Mouse (Mus musculus) forebrain, embryonic 15.5 days (tissue): Measurements from ENCODE around the gene Slk. TPM values are rescaled to one million over a fixed set of nuclear protein-coding genes. Genes with fewer than 3 reads are reported as not detected.

Experiments
- ATAC-seq: fragments of 200-750 bp; cut with Nextera tagmentation; replicated peaks from 2 replicates; pipeline ENCODE4 v1.8.0; 2017; ENCODE audit warnings: mild to moderate bottlenecking, moderate TSS enrichment, moderate library complexity
- H3K27ac ChIP-seq: fragments of 300-500 bp; sonication (generic); replicated peaks from 2 replicates; pipeline ENCODE4 v1.5.1; 2015; ENCODE audit warnings: mild to moderate bottlenecking, inconsistent platforms
- H3K27me3 ChIP-seq: fragments of 300-500 bp; sonication (generic); 2 replicates; pipeline ENCODE4 v1.6.1; 2015; ENCODE audit warnings: inconsistent platforms
- H3K36me3 ChIP-seq: fragments of 300-500 bp; sonication (generic); 2 replicates; pipeline ENCODE4 v1.6.1; 2015; ENCODE audit warnings: mild to moderate bottlenecking, inconsistent platforms
- H3K4me1 ChIP-seq: fragments of 300-500 bp; sonication (generic); 2 replicates; pipeline ENCODE4 v1.6.1; 2015; ENCODE audit warnings: inconsistent platforms
- H3K4me2 ChIP-seq: fragments of 300-500 bp; sonication (generic); replicated peaks from 2 replicates; pipeline ENCODE4 v1.6.1; 2015; ENCODE audit warnings: mild to moderate bottlenecking, inconsistent platforms
- H3K4me3 ChIP-seq: fragments of 300-500 bp; sonication (generic); 2 replicates; pipeline ENCODE4 v1.5.1; 2015; ENCODE audit warnings: mild to moderate bottlenecking, inconsistent platforms
- H3K9ac ChIP-seq: fragments of 300-500 bp; sonication (generic); replicated peaks from 2 replicates; pipeline ENCODE4 v1.6.1; 2015; ENCODE audit warnings: mild to moderate bottlenecking, inconsistent platforms
- H3K9me3 ChIP-seq: fragments of 300-500 bp; sonication (generic); 2 replicates; pipeline ENCODE4 v1.6.1; 2016; ENCODE audit warnings: inconsistent platforms
- WGBS: fragments of 180-500 bp; shearing (Covaris S2); methylation state at CpG from one replicate; pipeline ENCODE4 v1.1.7; 2015; ENCODE audit warnings: mixed read lengths; 5-methylcytosine and 5-hydroxymethylcytosine counted together
- polyA plus RNA-seq: library from polyadenylated mRNA; unstranded; fragments of >200 nt; fragmentation: Nextera tagmentation; extraction: Ambion mirVana; gene quantifications from 2 replicates; pipeline ENCODE4 v1.2.1, GENCODE M21; 2015

The Slk gene
- polyA plus RNA-seq, 1 experiment from 2014 or later, result 7.1 TPM

DNA sequence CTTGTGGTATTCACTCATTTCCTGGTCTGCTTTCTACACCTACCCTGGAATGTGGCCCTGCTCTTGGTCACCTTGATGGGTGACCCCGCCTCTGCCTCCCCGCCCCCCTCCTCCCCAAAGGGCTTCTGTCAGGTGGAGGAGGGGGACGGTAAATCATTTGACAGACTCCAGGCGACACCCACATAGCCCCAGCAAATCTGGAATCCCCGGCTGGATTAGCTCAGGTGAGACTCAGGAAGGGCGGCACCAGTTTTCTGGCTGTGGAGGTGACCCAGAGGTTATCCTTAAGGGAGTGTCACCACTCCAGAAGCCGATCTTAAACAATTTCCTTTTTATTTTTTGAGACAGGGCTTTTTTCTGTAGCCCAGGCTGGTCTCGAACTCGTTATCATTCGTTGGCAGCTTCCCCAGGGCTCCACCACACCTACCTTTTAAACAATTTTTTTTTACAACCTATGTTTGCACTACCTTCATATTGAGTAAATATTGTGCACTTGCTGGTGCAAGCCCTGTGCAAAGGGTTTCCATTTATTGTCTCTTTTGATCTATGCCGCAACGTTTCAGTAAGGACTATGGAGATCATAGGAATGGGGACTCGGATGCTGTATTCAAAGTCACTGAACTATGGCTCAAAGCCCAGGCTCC lies 775 bp upstream of the Slk start:
- Histone ChIP-seq H3K9me3 (no peaks in the 10 kb centered on the region), H3K36me3 (no peaks in the 10 kb centered on the region), H3K4me2 (peak overlapping the region; percentile 92), H3K27me3 (no peaks in the 10 kb centered on the region), H3K4me3 (peak overlapping the region; percentile 88), H3K27ac (peak overlapping the region; percentile 93), H3K9ac (peak overlapping the region; percentile 90), H3K4me1 (peaks cover 32% of the 10 kb centered on the region)
- WGBS, result 21% methylated on average over 13 of the region's 13 CpGs
- no peak; the same call in 1 of the 2 replicates for ATAC-seq

DNA sequence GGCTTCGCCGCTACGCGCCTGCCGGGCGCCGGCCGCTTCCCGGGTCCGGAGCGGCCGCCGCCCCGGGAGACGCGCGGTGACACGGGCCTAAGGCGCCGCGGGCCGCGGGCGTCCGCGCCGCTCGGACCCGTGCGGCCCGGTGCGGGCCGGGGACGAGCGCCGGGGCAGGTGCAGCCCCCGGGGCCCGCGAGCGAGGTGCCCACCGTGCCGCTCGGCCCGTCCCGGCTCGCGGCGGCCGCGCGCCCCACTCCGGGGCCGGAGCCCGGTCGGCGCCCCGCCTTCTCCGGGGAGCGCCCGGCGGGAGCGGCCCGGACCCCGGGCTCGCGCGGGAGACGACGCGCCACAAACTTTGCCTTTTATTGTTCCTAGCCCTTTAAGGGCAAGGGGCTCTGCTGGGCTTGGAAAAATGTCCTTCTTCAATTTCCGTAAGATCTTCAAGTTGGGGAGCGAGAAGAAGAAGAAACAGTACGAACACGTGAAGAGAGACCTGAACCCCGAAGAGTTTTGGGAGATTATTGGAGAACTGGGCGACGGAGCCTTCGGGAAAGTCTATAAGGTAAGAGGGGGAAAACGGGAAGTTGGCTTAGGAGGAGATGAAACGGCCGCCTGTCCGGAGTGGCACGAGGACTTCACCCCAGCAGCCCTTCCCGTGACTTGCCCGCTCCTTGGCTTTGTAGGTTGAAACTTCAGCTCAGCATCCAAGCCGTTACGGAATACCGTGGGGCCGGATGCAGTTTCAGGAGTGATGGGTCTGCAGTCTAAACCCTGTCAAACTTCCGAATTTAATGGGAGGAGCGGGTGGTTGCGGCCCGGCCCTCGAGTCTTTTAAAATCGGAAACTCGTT lies 532 bp downstream of the Slk start:
- Histone ChIP-seq H3K4me2 (peak overlapping the region; percentile 92), H3K4me1 (peaks cover 32% of the 10 kb centered on the region), H3K4me3 (peak overlapping the region; percentile 88), H3K9ac (peak overlapping the region; percentile 90), H3K27me3 (no peaks in the 10 kb centered on the region), H3K9me3 (no peaks in the 10 kb centered on the region), H3K27ac (peak overlapping the region; percentile 93), H3K36me3 (no peaks in the 10 kb centered on the region)
- peak; percentile 65 for ATAC-seq
- under 1% methylated on average over 86 of the region's 96 CpGs for WGBS

DNA sequence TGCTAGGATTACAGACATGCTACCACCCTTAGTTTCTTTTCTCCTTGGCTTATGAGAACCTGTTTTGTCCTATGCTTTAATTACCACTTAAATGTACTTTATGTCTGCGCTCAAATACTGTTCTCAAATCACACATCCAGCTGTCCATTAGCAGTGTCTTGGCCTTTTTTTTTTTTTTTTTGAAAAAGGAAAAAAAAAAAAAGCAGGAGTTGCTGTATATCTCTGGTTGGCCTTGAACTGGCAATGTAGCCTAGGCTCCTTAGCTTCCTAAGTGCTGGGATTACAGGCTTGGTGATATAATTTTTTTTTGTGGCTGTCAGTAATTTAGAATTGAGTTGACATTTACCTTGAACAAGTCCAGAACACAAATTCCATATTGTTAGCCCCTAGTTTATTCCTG lies 6.3 kb downstream of the Slk start:
- H3K4me2 ChIP-seq, result no peak overlapping the region
- H3K9me3 ChIP-seq, result no peaks in the 10 kb centered on the region
- WGBS, result 45% methylated on average over 1 of the region's 1 CpGs
- no peak overlapping the region for H3K4me3 ChIP-seq
- peaks cover 35% of the 10 kb centered on the region for H3K4me1 ChIP-seq
- H3K9ac ChIP-seq, result no peak overlapping the region
- no peak overlapping the region for H3K27ac ChIP-seq
- H3K27me3 ChIP-seq, result no peaks in the 10 kb centered on the region
- ATAC-seq, result no peak
- H3K36me3 ChIP-seq, result no peaks in the 10 kb centered on the region

DNA sequence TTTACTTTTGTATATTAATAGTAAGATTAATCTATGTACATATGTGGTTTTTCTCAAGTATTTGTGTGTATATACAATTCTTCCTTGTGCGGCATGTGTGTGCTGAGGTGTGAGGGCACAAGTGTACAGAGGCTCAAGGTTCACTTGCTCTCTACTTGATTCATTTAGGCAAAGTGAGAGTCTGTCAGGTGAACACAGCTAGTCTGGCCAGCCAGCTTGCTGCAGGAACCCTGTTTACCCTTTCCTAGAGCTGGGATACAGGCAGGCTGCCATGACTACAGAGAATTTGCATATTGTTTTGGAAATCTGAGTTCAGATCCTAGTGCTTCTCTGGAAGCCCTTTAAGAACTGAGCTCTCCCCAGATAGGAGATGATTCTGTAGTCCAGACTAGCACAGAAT lies 7.5 kb downstream of the Slk start:
- no peak overlapping the region for H3K4me2 ChIP-seq
- WGBS, result 92% methylated on average over 1 of the region's 1 CpGs
- no peak overlapping the region for H3K4me3 ChIP-seq
- peaks cover 23% of the 10 kb centered on the region for H3K4me1 ChIP-seq
- H3K9ac ChIP-seq, result no peak overlapping the region
- no peak for ATAC-seq
- no peak overlapping the region for H3K27ac ChIP-seq
- H3K36me3 ChIP-seq, result no peaks in the 10 kb centered on the region
- no peaks in the 10 kb centered on the region for H3K9me3 ChIP-seq
- H3K27me3 ChIP-seq, result no peaks in the 10 kb centered on the region

DNA sequence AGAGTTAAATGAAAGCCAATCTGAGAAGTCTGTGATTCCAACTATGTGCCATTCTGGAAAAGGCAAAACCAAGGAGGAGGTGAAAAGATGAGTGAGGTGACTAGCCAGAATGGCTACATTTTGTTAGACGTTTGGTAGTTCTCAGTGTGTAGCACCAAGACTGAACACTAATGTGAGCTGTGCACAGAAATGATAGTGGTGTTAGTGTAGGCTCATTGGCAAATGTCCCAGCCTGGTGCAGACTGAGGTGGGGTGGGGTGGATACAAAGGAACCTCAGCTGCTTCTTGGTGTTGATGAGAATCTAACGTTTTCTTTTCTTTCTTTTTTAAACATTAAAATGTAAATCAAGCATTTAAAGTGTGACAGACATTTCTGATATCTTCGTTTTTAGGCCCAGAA lies 29.0 kb downstream of the Slk start:
- 39% methylated on average over 3 of the region's 3 CpGs for WGBS
- Histone ChIP-seq H3K4me2 (no peak overlapping the region), H3K4me1 (peaks cover 6% of the 10 kb centered on the region; the same call in 1 of the 2 replicates), H3K4me3 (no peak overlapping the region), H3K27ac (no peak overlapping the region; the same call in 1 of the 2 replicates), H3K27me3 (no peaks in the 10 kb centered on the region), H3K9me3 (no peaks in the 10 kb centered on the region), H3K36me3 (no peaks in the 10 kb centered on the region), H3K9ac (no peak overlapping the region)
- ATAC-seq, result no peak

DNA sequence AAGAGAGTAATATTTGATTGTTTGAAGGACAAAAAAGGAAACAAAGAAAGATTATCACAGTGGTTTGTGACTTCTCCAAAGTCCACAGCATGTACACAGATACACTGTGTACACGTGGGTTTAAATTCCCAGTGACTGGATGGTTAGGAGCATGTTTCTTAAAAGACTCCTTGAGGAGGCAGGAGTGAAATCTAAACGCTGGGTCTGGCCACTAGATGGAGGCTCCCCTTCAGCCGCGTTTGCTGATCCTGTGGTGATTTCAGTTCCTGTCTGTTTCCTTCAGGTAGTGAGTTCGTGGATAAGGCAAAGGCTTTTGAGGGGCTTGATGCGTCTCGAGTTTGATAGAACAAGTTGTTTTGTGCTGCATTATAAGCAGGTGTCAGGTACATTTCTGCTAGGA lies 34.0 kb downstream of the Slk start:
- Histone ChIP-seq H3K36me3 (peaks cover 25% of the 10 kb centered on the region), H3K4me1 (0 out of 2 replicates have a peak, but pooled peaks cover 2% of the 10 kb centered on the region), H3K27ac (no peak overlapping the region), H3K27me3 (no peaks in the 10 kb centered on the region), H3K4me2 (no peak overlapping the region), H3K9me3 (no peaks in the 10 kb centered on the region), H3K9ac (no peak overlapping the region), H3K4me3 (no peak overlapping the region)
- 54% methylated on average over 7 of the region's 7 CpGs for WGBS
- ATAC-seq, result no peak

DNA sequence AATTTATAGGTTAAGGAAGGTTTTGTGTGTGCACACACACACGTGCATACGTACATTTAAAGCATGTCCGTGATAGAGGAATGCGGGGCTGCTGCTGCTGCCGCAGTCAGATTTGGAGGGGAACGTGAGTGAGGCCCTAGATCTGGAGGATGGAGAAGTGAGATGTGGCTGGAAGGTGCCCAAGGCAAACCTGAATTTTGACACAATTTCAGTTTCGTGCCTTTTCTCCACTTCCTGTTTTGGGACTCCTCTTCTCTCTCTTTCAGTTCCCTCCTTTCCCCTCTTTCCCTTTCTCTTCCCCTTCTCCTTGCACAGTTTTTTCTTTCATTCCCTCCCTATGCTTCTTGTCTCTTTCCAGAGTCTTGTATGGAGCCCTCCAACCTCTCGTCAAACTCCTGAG lies 42.0 kb downstream of the Slk start:
- H3K4me2 ChIP-seq, result no peak overlapping the region
- 87% methylated on average over 8 of the region's 8 CpGs for WGBS
- no peaks in the 10 kb centered on the region for H3K9me3 ChIP-seq
- no peak overlapping the region for H3K4me3 ChIP-seq
- H3K36me3 ChIP-seq, result peaks cover 32% of the 10 kb centered on the region
- no peak for ATAC-seq
- peaks cover 5% of the 10 kb centered on the region for H3K4me1 ChIP-seq
- no peak overlapping the region for H3K27ac ChIP-seq
- H3K27me3 ChIP-seq, result no peaks in the 10 kb centered on the region
- H3K9ac ChIP-seq, result no peak overlapping the region

DNA sequence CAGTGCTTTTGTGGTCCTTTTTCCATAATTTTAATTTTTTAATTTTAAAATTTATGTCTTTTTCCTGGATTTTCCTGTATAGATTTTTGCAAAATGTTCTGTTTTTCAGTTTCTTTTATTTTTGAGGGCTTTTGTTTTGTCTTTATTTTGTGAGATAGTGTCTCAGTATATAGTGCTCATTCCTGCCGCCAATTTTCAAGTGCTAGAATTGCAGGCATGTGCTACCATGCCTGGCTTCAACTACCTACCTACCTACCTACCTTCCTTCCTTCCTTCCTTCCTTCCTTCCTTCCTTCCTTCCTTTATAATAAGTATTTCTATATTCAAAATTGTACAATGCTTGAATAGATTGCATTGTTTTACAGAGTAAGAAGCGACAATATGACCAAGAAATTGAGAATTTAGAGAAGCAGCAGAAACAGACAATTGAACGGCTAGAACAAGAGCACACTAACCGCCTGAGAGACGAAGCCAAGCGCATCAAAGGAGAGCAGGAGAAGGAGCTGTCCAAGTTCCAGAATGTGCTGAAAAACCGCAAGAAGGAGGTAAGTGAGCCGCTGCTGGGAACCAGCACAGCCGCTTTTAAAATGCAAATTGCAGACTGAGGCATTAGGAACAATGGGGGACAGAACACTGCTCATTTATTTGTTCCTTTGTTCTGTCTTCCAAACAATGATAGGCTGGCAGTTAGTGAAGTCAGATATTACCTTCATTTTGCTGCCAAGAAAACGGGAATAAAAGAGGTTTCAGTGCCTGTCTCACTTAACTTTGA lies 45.6 kb downstream of the Slk start:
- H3K9ac ChIP-seq, result 0 out of 2 replicates have a peak overlapping the region, but pooled peaks have one; percentile 15
- H3K4me3 ChIP-seq, result no peak overlapping the region
- peaks cover 5% of the 10 kb centered on the region for H3K4me1 ChIP-seq
- no peak overlapping the region for H3K4me2 ChIP-seq
- no peaks in the 10 kb centered on the region for H3K27me3 ChIP-seq
- peak; percentile 38; the same call in 1 of the 2 replicates for ATAC-seq
- H3K36me3 ChIP-seq, result peaks cover 17% of the 10 kb centered on the region
- H3K27ac ChIP-seq, result peak overlapping the region; percentile 75
- WGBS, result 16% methylated on average over 10 of the region's 10 CpGs
- no peaks in the 10 kb centered on the region for H3K9me3 ChIP-seq

DNA sequence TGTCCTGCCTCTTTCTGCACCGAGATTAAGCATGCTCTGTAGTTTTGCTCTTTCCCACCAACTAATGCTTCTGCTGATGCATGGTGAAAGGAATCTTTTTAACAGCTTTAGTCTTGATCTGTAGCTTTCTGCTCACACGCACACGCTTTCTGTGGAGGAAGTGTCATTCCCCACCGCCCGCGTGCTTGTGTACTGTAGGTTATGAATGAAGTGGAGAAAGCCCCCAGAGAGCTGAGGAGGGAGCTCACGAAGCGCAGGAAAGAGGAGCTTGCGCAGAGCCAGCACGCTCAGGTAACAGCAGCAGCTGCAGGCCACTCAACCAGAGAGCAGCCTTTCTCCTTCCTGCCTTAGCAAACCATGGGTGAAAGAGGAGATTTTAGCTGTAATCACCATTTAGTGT lies 48.0 kb downstream of the Slk start:
- Histone ChIP-seq H3K27me3 (no peaks in the 10 kb centered on the region), H3K9me3 (no peaks in the 10 kb centered on the region), H3K9ac (no peak overlapping the region), H3K36me3 (peaks cover 9% of the 10 kb centered on the region), H3K4me3 (no peak overlapping the region), H3K4me2 (no peak overlapping the region), H3K4me1 (peaks cover 5% of the 10 kb centered on the region), H3K27ac (no peak overlapping the region)
- 90% methylated on average over 10 of the region's 10 CpGs for WGBS
- ATAC-seq, result no peak

DNA sequence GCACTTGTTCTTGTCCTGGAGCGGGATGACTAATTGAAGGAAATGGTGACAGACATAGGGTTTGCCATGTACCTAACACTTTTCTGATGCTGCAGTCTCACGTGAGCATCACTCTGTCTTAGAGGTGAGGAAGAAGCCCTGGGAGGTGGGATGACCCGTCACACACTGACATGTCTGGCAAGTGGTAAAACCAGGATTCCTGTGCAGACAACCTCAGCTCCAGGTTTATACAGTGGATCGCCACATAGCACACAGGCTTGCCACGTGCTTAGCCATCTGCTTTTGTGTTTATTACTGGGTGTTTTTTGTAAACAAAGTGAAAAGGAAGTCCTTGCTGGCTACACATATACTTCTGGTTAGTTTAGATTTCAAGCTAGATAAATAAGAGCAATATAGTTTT lies 49.6 kb downstream of the Slk start:
- Histone ChIP-seq H3K27ac (no peak overlapping the region), H3K4me3 (no peak overlapping the region), H3K9ac (no peak overlapping the region), H3K36me3 (0 out of 2 replicates have a peak, but pooled peaks cover 3% of the 10 kb centered on the region), H3K4me1 (peaks cover 5% of the 10 kb centered on the region), H3K4me2 (no peak overlapping the region), H3K27me3 (no peaks in the 10 kb centered on the region), H3K9me3 (no peaks in the 10 kb centered on the region)
- 78% methylated on average over 5 of the region's 5 CpGs for WGBS
- ATAC-seq, result no peak

DNA sequence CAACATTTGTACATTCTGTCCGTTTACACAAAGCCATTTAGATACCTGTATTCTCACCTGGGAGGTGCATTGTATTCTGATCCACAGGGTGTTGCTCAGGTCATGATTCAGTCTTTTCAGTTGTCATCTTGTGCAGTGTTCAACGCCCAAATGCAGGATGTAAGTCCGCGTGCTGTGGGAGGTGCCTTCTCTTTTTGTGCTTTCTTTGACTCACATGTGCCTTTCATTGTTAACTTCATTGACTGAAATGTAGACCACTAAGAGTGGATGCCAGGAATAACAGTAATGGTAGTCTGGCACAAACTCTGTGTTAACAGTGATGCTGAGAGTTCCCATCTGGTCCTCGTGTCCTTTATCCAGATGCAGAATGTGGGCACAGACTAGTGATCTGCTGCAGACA lies 50.9 kb downstream of the Slk start:
- H3K4me2 ChIP-seq, result no peak overlapping the region
- H3K9ac ChIP-seq, result no peak overlapping the region
- no peak overlapping the region for H3K27ac ChIP-seq
- H3K27me3 ChIP-seq, result no peaks in the 10 kb centered on the region
- H3K4me3 ChIP-seq, result no peak overlapping the region
- no peak for ATAC-seq
- peaks cover 4% of the 10 kb centered on the region; the same call in 1 of the 2 replicates for H3K36me3 ChIP-seq
- WGBS, result 77% methylated on average over 5 of the region's 5 CpGs
- no peaks in the 10 kb centered on the region for H3K9me3 ChIP-seq
- peaks cover 2% of the 10 kb centered on the region for H3K4me1 ChIP-seq

DNA sequence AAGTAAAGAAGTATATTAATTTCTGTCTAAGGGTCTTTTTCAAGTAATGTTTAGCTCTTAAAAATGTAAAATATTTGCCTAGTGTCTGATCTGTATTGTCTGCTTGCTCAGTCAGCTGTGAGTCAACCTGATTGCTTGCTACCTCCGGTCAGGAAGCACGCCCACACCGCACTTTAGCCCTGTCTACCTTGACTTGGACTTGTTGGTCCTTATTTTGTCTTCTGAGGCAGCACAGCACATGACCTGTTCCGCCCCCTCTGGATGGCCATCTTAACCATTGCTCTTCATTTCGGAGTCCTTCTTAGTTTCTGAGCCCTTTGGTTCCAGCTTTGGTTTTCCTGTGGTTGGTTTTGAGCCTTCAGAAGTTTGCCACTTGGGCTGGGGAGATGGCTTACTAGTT lies 52.3 kb downstream of the Slk start:
- 97% methylated on average over 5 of the region's 5 CpGs for WGBS
- H3K9ac ChIP-seq, result no peak overlapping the region
- no peaks in the 10 kb centered on the region for H3K27me3 ChIP-seq
- H3K4me2 ChIP-seq, result no peak overlapping the region
- H3K4me3 ChIP-seq, result no peak overlapping the region
- peaks cover 9% of the 10 kb centered on the region for H3K36me3 ChIP-seq
- no peaks in the 10 kb centered on the region for H3K4me1 ChIP-seq
- no peaks in the 10 kb centered on the region for H3K9me3 ChIP-seq
- H3K27ac ChIP-seq, result no peak overlapping the region
- ATAC-seq, result no peak
